Comparison of ENCODE assay signal across 1 mouse cellular context in the genomic region with DNA sequence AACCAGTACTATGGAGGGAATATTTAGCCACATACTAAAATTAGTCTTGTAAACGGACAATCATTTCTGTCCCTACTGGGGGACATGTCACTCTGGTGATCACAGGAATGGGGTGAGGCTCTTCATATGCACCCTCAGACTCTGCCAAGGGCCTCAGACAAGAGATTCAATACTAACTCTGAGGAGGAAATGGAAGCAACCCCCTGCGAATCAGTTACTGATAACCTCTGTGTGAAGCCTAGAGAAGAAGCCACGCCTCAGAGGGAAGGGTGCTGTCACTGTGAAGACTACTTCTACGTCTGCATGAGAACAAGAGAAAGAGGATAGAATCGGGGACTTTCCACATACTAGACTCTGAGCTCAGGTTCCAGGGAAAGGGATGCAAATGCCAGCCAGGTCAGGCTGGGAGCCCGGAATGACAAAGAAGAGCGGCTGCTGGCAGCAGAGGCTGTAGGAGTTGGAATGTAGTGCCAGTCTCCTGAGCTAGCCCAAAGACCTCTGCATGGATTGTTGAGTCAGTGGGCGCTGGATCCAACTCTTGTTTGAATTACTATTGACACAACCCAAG.
A peak's percentile ranks its signal among the peaks of the same experiment; 100 is the strongest.
TF ChIP-seq lines count a peak whose summit lies in the region.

No protein-coding gene starts in this region.

TF ChIP-seq in MEL, 35 proteins besides CTCF, POLR2A, EP300 and RAD21:
- TF ChIP-seq ZKSCAN1 (IDR thresholded peaks at IDR 0.05; ENCODE audit: low read depth, low read length) (no peak), BHLHE40 (IDR thresholded peaks at IDR 0.05; ENCODE audit: borderline replicate concordance, low read depth, low read length) (no peak), HCFC1 (IDR thresholded peaks at IDR 0.05; ENCODE audit: low read depth, low read length) (peak; percentile 52; the same call in 1 of the 2 replicates), MYB (IDR thresholded peaks at IDR 0.05; ENCODE audit: low read depth, low read length) (no peak), E2F4 (IDR thresholded peaks at IDR 0.05; ENCODE audit: borderline replicate concordance, low read depth, low read length) (no peak), POLR2AphosphoS5 (IDR thresholded peaks at IDR 0.05; ENCODE audit: borderline replicate concordance, low read depth, low read length) (no peak), ETS1 (IDR thresholded peaks at IDR 0.05; ENCODE audit: low read depth, low read length) (peak; percentile 33; the same call in 1 of the 2 replicates), USF1 (IDR thresholded peaks at IDR 0.05; ENCODE audit: low read depth, low read length) (no peak), UBTF (IDR thresholded peaks at IDR 0.05; ENCODE audit: borderline replicate concordance, insufficient read depth, low read depth, low read length) (no peak), ZMIZ1 (IDR thresholded peaks at IDR 0.05; ENCODE audit: low read depth, low read length) (0 out of 2 replicates have a peak, but pooled peaks have one; percentile 24), KAT2A (conservative IDR thresholded peaks at IDR 0.05; ENCODE audit: low read depth, low read length) (no peak), MYC (IDR thresholded peaks at IDR 0.05; ENCODE audit: low read depth, low read length) (0 out of 2 replicates have a peak, but pooled peaks have one; percentile 38), MAZ (IDR thresholded peaks at IDR 0.05; ENCODE audit: low read depth, low read length) (no peak), SIN3A (IDR thresholded peaks at IDR 0.05; ENCODE audit: low read length) (peak; percentile 74), GATA1 (IDR thresholded peaks at IDR 0.05; ENCODE audit: low read depth, low read length) (peak; percentile 85), RCOR1 (IDR thresholded peaks at IDR 0.05; ENCODE audit: low read depth, low read length) (peak; percentile 47), MEF2A (IDR thresholded peaks at IDR 0.05; ENCODE audit: extremely low read depth, insufficient replicate concordance, low read depth, low read length, poor library complexity, severe bottlenecking) (no peak), ZNF384 (IDR thresholded peaks at IDR 0.05; ENCODE audit: low read depth, low read length) (no peak), NELFE (IDR thresholded peaks at IDR 0.05; ENCODE audit: low read depth, low read length) (no peak), CHD2 (IDR thresholded peaks at IDR 0.05; ENCODE audit: low read length) (no peak), ZC3H11A (IDR thresholded peaks at IDR 0.05; ENCODE audit: low read depth, low read length) (no peak), TCF12 (IDR thresholded peaks at IDR 0.05; ENCODE audit: low read depth, low read length) (peak; percentile 48; the same call in 1 of the 2 replicates), GABPA (IDR thresholded peaks at IDR 0.05; ENCODE audit: low read depth, low read length) (no peak), MAX (IDR thresholded peaks at IDR 0.05; ENCODE audit: low read length) (no peak), TBP (IDR thresholded peaks at IDR 0.05; ENCODE audit: low read depth, low read length) (0 out of 2 replicates have a peak, but pooled peaks have one; percentile 43), JUND (IDR thresholded peaks at IDR 0.05; ENCODE audit: low read depth, low read length) (no peak), POLR2AphosphoS2 (IDR thresholded peaks at IDR 0.05; ENCODE audit: low read length) (no peak; the same call in 1 of the 2 replicates), USF2 (IDR thresholded peaks at IDR 0.05; ENCODE audit: borderline replicate concordance in 1 of 2, insufficient read depth in 1 of 2, low read depth in 1 of 2, low read length in 2 of 2) (no peak), MXI1 (IDR thresholded peaks at IDR 0.05; ENCODE audit: low read depth, low read length) (peak; percentile 57; the same call in 1 of the 2 replicates), SMC3 (IDR thresholded peaks at IDR 0.05; ENCODE audit: low read depth, low read length) (no peak), ELF1 (IDR thresholded peaks at IDR 0.05; ENCODE audit: low read depth, low read length) (0 out of 2 replicates have a peak, but pooled peaks have one; percentile 35), NRF1 (IDR thresholded peaks at IDR 0.05; ENCODE audit: insufficient read depth, low read depth, low read length, poor library complexity, severe bottlenecking) (no peak), MAFK (IDR thresholded peaks at IDR 0.05; ENCODE audit: borderline replicate concordance, low read depth, low read length) (no peak), CHD1 (IDR thresholded peaks at IDR 0.05; ENCODE audit: low read depth, low read length) (no peak), TAL1 (IDR thresholded peaks at IDR 0.05; ENCODE audit: low read length) (no peak)
